Mouse (Mus musculus) lung, postnatal 10 days (tissue): ENCODE results near the gene Cadps.

Experiments used
- DNase-seq: peaks from one replicate; pipeline ENCODE4 v3.0.0; 2021

Gene Cadps

GRCm38 (mm10) chr14:12337998-12338809, 484.7 kb downstream of the Cadps start:
- no peak for DNase-seq

- no peak for DNase-seq
Observed at GRCm38 (mm10) chr14:12337421-12337997, 485.4 kb downstream of the Cadps start.

- no peak for DNase-seq
Observed at GRCm38 (mm10) chr14:12334925-12335324, 488.0 kb downstream of the Cadps start.

- DNase-seq = no peak
Observed at GRCm38 (mm10) chr14:12333622-12334021, 489.3 kb downstream of the Cadps start.
